Mouse (Mus musculus) C2C12 (cell line): ENCODE measurements around the gene Arl11.

Experiments
- CEBPB ChIP-seq: IDR thresholded peaks from one replicate; pipeline ENCODE4 v1.6.1; 2011; ENCODE audit warnings: low read depth, mild to moderate bottlenecking, control low read depth, moderate library complexity
- CTCF ChIP-seq: IDR thresholded peaks from one replicate; pipeline ENCODE4 v1.5.1; 2011; ENCODE audit not compliant: control insufficient read depth, insufficient read depth, insufficient read length
- FOSL1 ChIP-seq: IDR thresholded peaks from one replicate; pipeline ENCODE4 v1.8.0; 2011; ENCODE audit warnings: mild to moderate bottlenecking, low read length; ENCODE audit not compliant: poor library complexity, insufficient read depth, severe bottlenecking
- MAX ChIP-seq: IDR thresholded peaks from one replicate; pipeline ENCODE4 v1.6.1; 2011; ENCODE audit warnings: mild to moderate bottlenecking, control low read depth
- MYOD1 ChIP-seq: IDR thresholded peaks from one replicate; pipeline ENCODE4 v1.6.1; 2011; ENCODE audit warnings: low read depth; ENCODE audit not compliant: control insufficient read depth, insufficient read length
- MYOG ChIP-seq: IDR thresholded peaks from one replicate; pipeline ENCODE4 v1.6.1; 2011; ENCODE audit not compliant: control insufficient read depth, insufficient read length; ENCODE audit errors: extremely low read depth
- USF1 ChIP-seq: IDR thresholded peaks from one replicate; pipeline ENCODE4 v1.6.1; 2011; ENCODE audit warnings: low read depth, mild to moderate bottlenecking, control low read depth, moderate library complexity

- TF ChIP-seq CTCF (peak; percentile 62), MAX (no peak), CEBPB (no peak), MYOD1 (no peak), USF1 (no peak), MYOG (no peak), FOSL1 (no peak)
These were observed 21.5 kb downstream of the Arl11 start for GRCm38 (mm10) chr14:61330996-61331561.
